Mouse (Mus musculus) kidney, adult 2 months (tissue): ENCODE results near the gene Gm44973.

Experiments used
- CTCF ChIP-seq: fragments of 200-500 bp; conservative IDR thresholded peaks from 2 replicates; pipeline ENCODE4 v1.5.1; 2011; ENCODE audit warnings: low read depth, mild to moderate bottlenecking, control low read depth, low read length, moderate library complexity, mixed read lengths; ENCODE audit not compliant: insufficient read depth, insufficient read length
- POLR2A ChIP-seq: fragments of 200-500 bp; IDR thresholded peaks from one replicate; pipeline ENCODE4 v1.6.1; 2011; ENCODE audit warnings: low read depth, low read length, control low read depth

DNA sequence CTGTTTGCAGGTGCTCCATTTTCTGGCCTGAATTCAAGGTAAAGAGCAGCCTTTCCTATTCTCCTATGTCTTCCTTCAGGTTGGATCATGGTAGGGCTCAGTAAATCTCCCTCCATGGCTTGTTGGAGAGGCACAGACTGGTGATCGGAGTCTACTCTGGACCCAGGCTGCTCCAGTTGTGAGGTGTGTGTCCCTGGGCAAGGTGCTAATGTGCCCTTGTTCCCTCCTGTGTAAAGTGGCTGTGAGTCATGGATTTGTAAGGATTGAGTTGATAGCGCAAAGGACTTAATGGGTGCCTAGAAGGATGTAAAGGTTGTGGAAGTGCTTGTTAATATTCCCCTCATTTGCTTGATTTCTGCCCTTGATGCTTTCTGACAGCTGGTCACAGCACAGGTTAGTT, 66.6 kb downstream of the Gm44973 start:
- TF ChIP-seq CTCF (no peak), POLR2A (no peak)
